Mouse (Mus musculus) liver, embryonic 14.5 days (tissue): Measurements from ENCODE around the gene Dync1li1.

Experiments used
- CTCF ChIP-seq: IDR thresholded peaks from 2 replicates; pipeline ENCODE4 v1.5.1; 2016; ENCODE audit warnings: antibody characterized with exemption, low read depth, control low read depth
- EP300 ChIP-seq: IDR thresholded peaks from 2 replicates; pipeline ENCODE4 v1.6.1; 2016; ENCODE audit warnings: antibody characterized with exemption, low read depth

- TF ChIP-seq CTCF (no peak), EP300 (no peak)
Observed at GRCm38 (mm10) chr9:114736442-114736841, 47.9 kb downstream of the Dync1li1 start.
